Mouse (Mus musculus) gastrocnemius, adult 2 months (tissue): ENCODE results near the gene 2410004B18Rik. TPM values are rescaled to one million over a fixed set of nuclear protein-coding genes. Genes with fewer than 3 reads are reported as not detected.

ENCODE experiments used
- DNase-seq: peaks from one replicate; pipeline ENCODE4 v3.0.0; 2022
- H3K27ac ChIP-seq: fragments of 200-600 bp; 2 replicates; pipeline ENCODE4 v1.8.1; 2022; ENCODE audit warnings: mild to moderate bottlenecking
- H3K4me3 ChIP-seq: fragments of 200-600 bp; 2 replicates; pipeline ENCODE4 v1.8.1; 2022; ENCODE audit warnings: mild to moderate bottlenecking, moderate library complexity
- CTCF ChIP-seq: fragments of 200-600 bp; IDR thresholded peaks from 2 replicates; pipeline ENCODE4 v1.8.1; 2022; ENCODE audit warnings: antibody characterized with exemption, mild to moderate bottlenecking, moderate library complexity
- intact Hi-C: fragments of 180-260 bp; cut with DNase I; formaldehyde crosslinking; loops from one replicate; pipeline ENCODE4 v1.15.1; 2025
- total RNA-seq, 2 experiments: library from RNA; stranded (reverse); gene quantifications; 2 replicates each; pipeline ENCODE4 v1.2.3; 2021

2410004B18Rik gene
- total RNA-seq, 2 experiments from 2014 or later, result 18.2 to 19.6 TPM

DNA sequence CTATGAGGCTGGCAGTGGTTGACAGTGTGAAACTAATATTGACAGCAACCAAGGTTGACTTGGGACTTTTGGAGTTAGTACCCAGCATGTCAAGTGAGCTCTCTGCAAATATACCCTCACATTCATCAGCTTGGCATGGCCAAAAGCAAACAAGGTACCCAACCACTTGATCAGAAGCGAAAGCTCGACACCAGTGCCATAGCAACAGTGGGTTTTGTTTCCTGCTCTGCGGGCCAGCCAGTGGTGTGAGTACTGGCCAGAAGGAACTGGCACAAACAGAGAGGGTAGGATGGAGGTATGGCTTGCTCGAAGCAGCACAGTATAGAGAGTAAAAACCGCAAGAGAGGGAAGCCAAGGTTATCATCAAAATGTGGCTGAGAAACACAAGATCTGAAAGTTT is 21.4 kb upstream of the 2410004B18Rik start:
- no peak for TF ChIP-seq CTCF
- H3K27ac ChIP-seq, result no peak overlapping the region
- intact Hi-C loops, result no loop called here
- no peak for DNase-seq
- H3K4me3 ChIP-seq, result no peak overlapping the region

DNA sequence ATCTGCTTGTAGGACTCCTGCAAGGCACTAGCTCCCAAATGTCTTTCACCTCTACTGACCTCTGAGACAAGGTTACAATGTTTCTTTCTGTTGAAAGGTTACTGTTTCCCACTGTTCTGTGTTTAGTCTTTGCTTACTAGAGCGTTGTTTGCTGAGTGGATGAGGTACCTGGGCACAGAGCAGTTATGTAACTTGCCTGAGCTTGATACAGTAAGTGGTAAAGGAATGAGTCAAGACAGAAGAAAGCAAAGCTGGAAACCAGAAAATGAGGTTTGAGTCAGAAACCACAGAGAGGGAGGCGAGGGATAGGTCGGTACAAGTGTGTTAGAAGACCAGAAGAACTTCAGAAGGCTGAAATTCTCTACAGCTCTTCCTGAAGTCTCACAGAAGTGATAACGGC is 21.0 kb upstream of the 2410004B18Rik start:
- TF ChIP-seq CTCF, result no peak
- intact Hi-C loops, result no loop called here
- H3K27ac ChIP-seq, result no peak overlapping the region

DNA sequence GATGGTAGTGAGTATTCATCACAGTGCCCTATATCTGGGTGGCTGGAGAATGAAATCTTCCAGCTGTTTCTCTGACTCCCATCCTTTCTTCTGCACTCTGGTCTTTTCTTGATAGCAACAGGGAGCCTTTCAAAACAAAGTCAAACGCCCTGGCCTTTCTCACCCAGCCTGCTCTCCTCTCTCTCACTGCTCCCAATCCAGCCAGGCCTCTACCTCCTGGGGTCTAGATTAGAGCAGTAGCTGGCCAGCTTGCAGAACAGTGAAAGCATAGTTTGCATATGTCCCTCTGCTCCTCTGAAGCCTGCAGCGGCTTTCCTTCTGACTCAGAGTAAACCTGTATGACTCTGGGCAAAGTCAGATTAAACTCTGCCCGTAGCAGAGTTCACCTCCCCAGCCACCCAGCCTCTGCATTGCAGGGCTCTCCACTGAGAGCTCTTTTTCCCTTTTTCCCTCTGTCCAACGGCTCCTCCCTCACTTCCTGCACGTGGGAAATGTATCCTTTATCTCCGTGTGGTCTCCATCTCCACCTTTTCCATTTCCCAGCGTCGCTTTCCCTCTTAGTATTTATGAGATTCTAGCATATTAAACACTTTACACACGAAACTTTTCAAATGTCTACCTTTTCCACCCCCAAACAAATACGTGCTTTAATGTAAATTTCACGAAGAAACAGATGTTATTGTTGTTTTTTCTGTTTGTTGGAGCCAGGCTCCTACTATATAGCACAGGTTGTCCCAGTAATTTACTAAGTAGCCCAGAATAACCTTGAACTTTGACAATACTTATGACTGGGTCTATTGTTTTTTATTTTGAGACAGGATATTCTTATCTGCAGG is 15.6 kb upstream of the 2410004B18Rik start, which contains the start of gene Bcl10:
Gene Bcl10, plus strand, starts transcription at position 786 of the 836 bp plus-strand sequence.
- H3K4me3 ChIP-seq, result peak within 1 kb of the TSS; percentile 72
- no peak for DNase-seq
- TF ChIP-seq CTCF, result no peak
- peak within 1 kb of the TSS; percentile 89 for H3K27ac ChIP-seq
- intact Hi-C loops, result no loop called here

More for the DNA sequence above, 21.0 kb upstream of the 2410004B18Rik start:
- no peak overlapping the region for H3K4me3 ChIP-seq
- no peak for DNase-seq

DNA sequence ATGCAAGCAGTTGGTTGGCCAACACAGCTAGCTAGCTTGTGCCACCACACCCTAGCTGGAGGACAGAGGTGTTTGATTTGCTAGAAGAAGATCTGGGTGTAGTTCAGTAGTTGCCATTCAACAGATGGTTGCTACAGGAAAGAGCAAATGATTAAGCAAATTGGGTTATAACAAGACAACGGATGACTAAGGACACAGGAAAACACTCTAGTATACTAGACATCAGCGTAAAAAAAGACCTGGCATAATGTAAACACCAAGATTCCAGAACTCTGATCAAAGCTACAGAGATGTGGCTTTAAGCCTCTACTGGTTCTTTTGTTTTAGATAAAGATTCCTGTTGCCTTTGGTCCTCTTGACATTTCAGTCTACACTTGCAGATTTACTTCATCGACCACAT is 14.8 kb upstream of the 2410004B18Rik start:
- no peak overlapping the region for H3K4me3 ChIP-seq
- H3K27ac ChIP-seq, result peak overlapping the region; percentile 89
- DNase-seq, result no peak
- TF ChIP-seq CTCF, result no peak
- intact Hi-C loops, result no loop called here

DNA sequence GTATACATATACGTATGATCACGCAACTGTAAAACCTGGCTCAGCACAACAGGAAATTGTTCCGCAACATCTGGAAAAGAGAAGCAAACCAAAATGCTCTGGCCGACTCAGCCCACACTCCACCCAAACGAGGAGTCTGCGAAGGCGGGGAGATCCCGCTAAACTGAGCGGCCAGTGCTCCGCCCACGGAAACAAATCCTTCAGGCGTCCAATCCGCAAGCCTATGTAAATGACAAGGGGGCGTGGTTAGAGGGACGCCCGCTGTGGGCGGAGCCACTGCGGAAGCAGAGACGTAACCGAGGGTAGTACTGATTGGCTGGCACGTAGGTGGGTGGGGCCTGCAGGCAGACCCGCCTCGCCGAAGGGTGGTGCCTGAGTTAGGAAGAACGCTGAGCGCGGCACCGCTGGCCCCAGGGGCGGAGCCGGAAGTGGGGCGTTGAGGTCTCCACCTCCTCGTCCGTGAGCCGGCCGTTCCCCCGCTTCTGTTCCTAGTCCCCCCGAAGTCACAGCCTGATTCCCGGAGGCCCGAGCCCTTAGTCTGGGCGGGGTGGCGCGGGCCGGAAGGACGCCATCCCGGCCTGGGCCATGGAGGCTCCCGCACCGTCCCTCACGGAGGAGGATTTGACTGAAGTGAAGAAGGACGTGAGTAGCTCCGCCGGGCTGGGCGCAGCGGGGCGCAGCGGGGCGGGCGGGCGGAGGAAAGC is 13.8 kb upstream of the 2410004B18Rik start:
- peak; percentile 100 for DNase-seq
- Histone ChIP-seq H3K27ac (peak overlapping the region; percentile 98), H3K4me3 (peak overlapping the region; percentile 85)
- intact Hi-C loops, result no loop called here
- no peak for TF ChIP-seq CTCF

DNA sequence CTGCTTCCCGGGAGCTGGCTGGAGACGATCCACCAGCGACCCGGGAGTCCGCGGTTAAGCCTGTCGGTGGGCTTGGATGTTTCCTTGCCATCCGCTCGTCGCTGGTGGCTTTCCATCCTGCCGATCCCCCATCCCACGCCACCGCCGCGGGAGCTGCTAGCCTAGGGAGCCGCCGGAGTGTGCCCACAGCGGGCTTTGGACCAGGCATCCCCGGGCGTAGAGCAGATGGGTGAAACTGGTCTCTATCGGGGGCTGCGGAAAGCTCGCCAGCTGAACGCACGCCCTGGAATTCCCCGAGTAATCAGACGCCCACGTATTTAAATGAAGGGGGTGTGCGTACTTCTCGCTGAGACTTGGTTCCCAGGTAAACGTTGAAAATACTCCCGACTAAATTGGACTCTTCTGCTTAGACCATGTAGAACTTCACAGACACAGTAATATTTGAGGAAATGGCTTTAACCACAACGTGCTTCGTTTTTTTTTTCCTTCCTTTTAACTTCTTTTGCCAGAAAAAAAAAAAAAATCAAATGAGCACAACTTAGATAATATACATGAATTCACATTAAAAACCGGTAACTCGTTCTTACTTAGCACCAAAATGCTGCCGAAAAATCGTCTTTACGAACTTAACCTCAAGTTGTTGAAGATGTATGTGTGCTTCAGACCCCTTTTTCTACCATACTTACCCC is 13.0 kb upstream of the 2410004B18Rik start:
- peak overlapping the region; percentile 85 for H3K4me3 ChIP-seq
- peak; percentile 64 for DNase-seq
- H3K27ac ChIP-seq, result peak overlapping the region; percentile 98
- intact Hi-C loops, result no loop called here
- no peak for TF ChIP-seq CTCF

DNA sequence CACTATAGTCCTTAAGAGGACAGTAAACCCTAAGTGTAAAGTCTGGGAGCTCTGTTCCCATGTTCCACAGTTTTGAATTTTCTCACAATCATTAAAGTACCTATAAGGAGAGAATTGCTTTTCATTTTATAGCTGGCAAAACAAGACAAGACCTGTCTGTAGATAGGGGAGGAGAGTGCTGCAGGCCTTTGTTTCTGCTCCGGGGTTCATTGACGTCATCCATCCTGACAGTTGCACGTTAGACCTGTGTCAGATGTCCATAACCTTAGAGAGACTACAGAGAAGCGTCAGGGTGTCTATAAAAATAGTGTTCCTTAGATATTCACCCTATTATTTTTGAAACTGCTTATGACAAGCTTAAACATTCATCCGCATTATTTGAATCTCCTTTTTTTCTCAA is 12.3 kb upstream of the 2410004B18Rik start:
- TF ChIP-seq CTCF, result no peak
- peak overlapping the region; percentile 85 for H3K4me3 ChIP-seq
- DNase-seq, result no peak
- intact Hi-C loops, result no loop called here
- H3K27ac ChIP-seq, result peak overlapping the region; percentile 98

DNA sequence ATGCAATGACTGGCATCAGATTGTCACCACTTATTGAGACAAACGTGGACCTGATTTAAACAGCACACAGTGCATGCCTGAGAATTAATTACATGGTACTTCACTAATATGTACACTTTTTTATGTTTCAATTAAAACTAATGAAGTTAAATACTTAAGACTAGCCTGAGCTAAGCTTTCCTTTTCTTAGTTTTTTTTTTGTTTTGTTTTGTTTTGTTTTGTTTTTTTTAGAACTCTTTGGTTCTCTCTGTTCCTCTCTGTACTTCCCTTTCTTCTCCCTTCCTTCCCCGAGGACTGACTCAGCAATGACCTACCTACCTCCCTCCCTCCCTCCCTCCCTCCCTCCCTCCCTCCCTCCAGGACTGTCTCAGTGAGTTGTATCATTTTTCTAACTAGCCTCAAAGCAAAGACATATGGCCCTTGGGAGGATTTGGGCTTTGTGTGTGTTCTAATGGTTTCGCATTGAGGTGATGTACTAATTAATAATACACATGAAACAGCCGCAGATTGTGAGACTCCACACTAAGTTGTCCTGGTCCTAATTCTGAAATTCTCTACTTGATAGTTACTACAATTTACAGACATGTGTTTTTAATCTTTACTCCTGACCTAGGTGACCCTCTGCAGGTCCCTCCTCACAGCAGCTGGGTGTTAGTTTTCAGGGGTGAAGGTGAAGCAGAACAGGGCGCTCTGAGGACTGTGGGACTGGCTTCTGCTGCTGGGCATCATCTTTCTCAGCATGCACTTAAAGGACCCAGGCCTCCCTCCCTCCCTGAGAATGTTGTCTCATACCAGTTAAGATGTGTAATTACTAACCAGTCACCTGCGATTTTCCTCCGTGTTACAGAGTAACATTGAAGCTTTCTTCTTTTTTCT is 8.1 kb upstream of the 2410004B18Rik start:
- Histone ChIP-seq H3K27ac (peak overlapping the region; percentile 20; the same call in 1 of the 2 replicates), H3K4me3 (no peak overlapping the region)
- intact Hi-C loops, result loop anchor here (10.0 kb wide), 1 partner anchor 1725 kb away; the partner anchor contains the start of gene Lmo4
- TF ChIP-seq CTCF, result no peak
- DNase-seq, result no peak

DNA sequence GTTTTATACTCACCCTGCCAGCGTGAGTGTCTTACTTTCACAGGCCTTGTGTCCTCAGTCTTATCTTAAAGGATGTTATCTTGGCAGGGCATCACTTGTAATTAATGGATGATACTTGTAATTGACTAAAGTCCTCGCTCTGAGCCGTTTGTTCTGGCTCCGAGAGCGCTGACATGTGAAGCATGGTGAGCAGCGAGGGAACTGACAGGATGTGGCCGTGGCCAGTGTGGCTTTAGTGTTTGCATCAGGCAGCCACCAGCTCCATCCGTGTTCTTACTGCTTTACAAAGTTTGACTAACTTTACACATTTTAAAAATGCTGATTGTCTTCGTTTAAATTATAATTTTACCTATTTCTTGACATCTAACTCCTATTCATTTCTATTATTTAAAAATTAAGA is 4.0 kb upstream of the 2410004B18Rik start:
- Histone ChIP-seq H3K27ac (no peak overlapping the region), H3K4me3 (no peak overlapping the region)
- intact Hi-C loops, result loop anchor here (10.0 kb wide), 1 partner anchor 1729 kb away; the partner anchor contains the start of gene Lmo4
- DNase-seq, result no peak
- no peak for TF ChIP-seq CTCF

DNA sequence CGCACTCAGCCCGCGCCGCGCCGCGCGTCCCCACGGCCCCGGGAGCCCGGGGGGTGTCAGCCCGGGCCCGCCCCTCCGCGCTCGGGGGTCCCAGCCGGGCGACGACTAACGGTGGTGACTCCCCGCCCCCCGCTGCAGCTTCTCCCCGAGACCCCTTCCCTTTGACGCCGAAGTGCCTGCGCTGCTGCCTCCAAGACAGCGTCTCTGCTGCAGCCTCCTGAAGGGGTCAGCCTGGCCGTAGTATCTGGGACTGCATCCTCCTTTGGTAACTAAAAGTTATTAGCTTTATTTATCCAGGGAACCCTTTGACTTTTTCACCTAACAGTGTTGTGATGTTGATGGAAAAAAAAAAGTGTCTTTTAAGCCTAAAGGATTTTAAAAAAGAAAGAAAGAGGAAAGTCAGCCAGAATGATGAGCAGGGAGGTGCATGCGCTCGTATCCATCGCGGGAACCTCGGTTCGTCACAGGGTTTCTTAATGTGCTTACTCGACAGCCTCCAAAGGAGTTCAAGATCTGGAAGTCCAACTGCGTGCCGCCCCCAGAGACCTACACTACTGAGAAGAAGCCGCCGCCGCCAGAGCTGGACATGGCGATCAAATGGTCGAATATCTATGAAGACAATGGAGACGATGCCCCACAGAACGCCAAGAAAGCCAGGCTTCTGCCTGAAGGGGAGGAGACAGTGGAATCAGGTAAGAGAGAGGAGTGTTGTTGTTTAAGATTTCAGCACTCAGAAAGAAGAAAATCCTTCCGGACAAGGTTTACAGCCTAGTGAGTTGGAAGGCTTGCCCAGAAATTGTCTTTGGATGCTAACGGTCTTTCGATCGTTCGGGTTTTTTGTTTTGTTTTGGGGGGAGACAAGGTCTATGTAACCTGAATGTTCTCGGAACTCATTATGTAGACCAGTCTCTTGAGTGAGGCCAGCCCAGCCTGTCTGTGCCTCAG is 863 bp downstream of the 2410004B18Rik start:
- intact Hi-C loops, result loop anchor here (5.0 to 10.0 kb wide), 3 partner anchors 49 to 1734 kb away; partner anchors contain the start of genes Lmo4 and Syde2
- peak overlapping the region; percentile 92 for H3K4me3 ChIP-seq
- H3K27ac ChIP-seq, result peak overlapping the region; percentile 92
- no peak for DNase-seq
- no peak for TF ChIP-seq CTCF
